Mouse (Mus musculus): Measurements from ENCODE around the gene Sipa1l3.
A peak's percentile ranks its signal among the peaks of the same experiment; 100 is the strongest.

Gene Sipa1l3

GRCm38 (mm10) chr7:29319337-29320307 lies 198.8 kb downstream of the Sipa1l3 start:
- DNase-seq, result peak; percentile 69

GRCm38 (mm10) chr7:29318115-29318911 lies 200.1 kb downstream of the Sipa1l3 start:
- peak; percentile 68 for DNase-seq

- peak; percentile 86 for DNase-seq
These were observed 200.9 kb downstream of the Sipa1l3 start for GRCm38 (mm10) chr7:29317558-29317957.

GRCm38 (mm10) chr7:29316976-29317375 lies 201.5 kb downstream of the Sipa1l3 start:
- peak; percentile 71 for DNase-seq

GRCm38 (mm10) chr7:29316137-29316734 lies 202.2 kb downstream of the Sipa1l3 start:
- DNase-seq, result no peak

GRCm38 (mm10) chr7:29314844-29315628 lies 203.4 kb downstream of the Sipa1l3 start:
- no peak for DNase-seq

- no peak for DNase-seq
These were observed 204.7 kb downstream of the Sipa1l3 start for GRCm38 (mm10) chr7:29313572-29314261.

- DNase-seq, result no peak
These were observed 205.4 kb downstream of the Sipa1l3 start for GRCm38 (mm10) chr7:29313051-29313450.

GRCm38 (mm10) chr7:29309749-29310148 lies 208.7 kb downstream of the Sipa1l3 start:
- DNase-seq, result peak; percentile 62

GRCm38 (mm10) chr7:29309221-29309721 lies 209.2 kb downstream of the Sipa1l3 start:
- DNase-seq, result peak; percentile 64

GRCm38 (mm10) chr7:29307350-29308104 lies 210.9 kb downstream of the Sipa1l3 start:
- DNase-seq, result peak; percentile 89

GRCm38 (mm10) chr7:29306619-29307018 lies 211.8 kb downstream of the Sipa1l3 start:
- DNase-seq, result peak; percentile 61

- no peak for DNase-seq
These were observed 212.3 kb downstream of the Sipa1l3 start for GRCm38 (mm10) chr7:29306108-29306507.

- no peak for DNase-seq
These were observed 213.0 kb downstream of the Sipa1l3 start for GRCm38 (mm10) chr7:29305263-29305988.

GRCm38 (mm10) chr7:29304463-29305262 lies 213.8 kb downstream of the Sipa1l3 start:
- no peak for DNase-seq

- peak; percentile 89 for DNase-seq
These were observed 214.5 kb downstream of the Sipa1l3 start, which contains the start of gene Dpf1 for GRCm38 (mm10) chr7:29303738-29304462. TSS of gene Dpf1 (plus strand) at chr7:29303951.

GRCm38 (mm10) chr7:29302641-29303040 lies 215.8 kb downstream of the Sipa1l3 start:
- no peak for DNase-seq

- peak; percentile 81 for DNase-seq
These were observed 217.3 kb downstream of the Sipa1l3 start for GRCm38 (mm10) chr7:29301127-29301566.
